Mouse (Mus musculus) ES-E14 (cell line): Measurements from ENCODE around the gene Nckap1. TPM values are rescaled to one million over a fixed set of nuclear protein-coding genes. Genes with fewer than 3 reads are reported as not detected.
A peak's percentile ranks its signal among the peaks of the same experiment; 100 is the strongest.

Experiments
- DNase-seq: peaks from one replicate; pipeline ENCODE4 v3.0.0-alpha.2; 2013; ENCODE audit warnings: low read depth, low spot score
- H3K27ac ChIP-seq: 2 replicates; pipeline ENCODE4 v1.5.1; 2012; ENCODE audit warnings: low read depth, mild to moderate bottlenecking, low read length, moderate library complexity, mixed read lengths; ENCODE audit not compliant: poor library complexity, insufficient read depth, severe bottlenecking
- H3K36me3 ChIP-seq: 2 replicates; pipeline ENCODE4 v1.6.1; 2012; ENCODE audit warnings: mild to moderate bottlenecking, low read length, moderate library complexity, mixed read lengths; ENCODE audit not compliant: control insufficient read depth, poor library complexity, insufficient read depth, severe bottlenecking
- H3K4me1 ChIP-seq, 2 experiments: fragments of 150-350 bp in 1 of 2; sonication (generic) in 1 of 2; 2 replicates each; pipeline ENCODE4 v1.6.1; 2012; ENCODE audit warnings: low read length in 2 of 2, mild to moderate bottlenecking in 1 of 2, mixed read lengths in 1 of 2; ENCODE audit not compliant: control insufficient read depth in 2 of 2, insufficient read depth in 2 of 2, poor library complexity in 1 of 2
- H3K4me3 ChIP-seq, 2 experiments: fragments of 150-350 bp in 1 of 2; sonication (generic) in 1 of 2; 2 replicates each; pipeline ENCODE4 v1.5.1; 2012; ENCODE audit warnings: low read length in 2 of 2, low read depth in 1 of 2, mild to moderate bottlenecking in 1 of 2, mixed read lengths in 1 of 2; ENCODE audit not compliant: insufficient read depth in 1 of 2, poor library complexity in 1 of 2, severe bottlenecking in 1 of 2
- H3K9ac ChIP-seq: 2 replicates; pipeline ENCODE4 v1.6.1; 2012; ENCODE audit warnings: low read depth, mild to moderate bottlenecking, low read length, mixed read lengths; ENCODE audit not compliant: poor library complexity, insufficient read depth, severe bottlenecking
- H3K9me3 ChIP-seq: fragments of 150-350 bp; sonication (generic); 2 replicates; pipeline ENCODE4 v1.6.1; 2012; ENCODE audit warnings: low read depth, mild to moderate bottlenecking, low read length; ENCODE audit not compliant: control insufficient read depth, insufficient read depth
- CHD2 ChIP-seq: IDR thresholded peaks from 2 replicates; pipeline ENCODE4 v1.6.1; 2014; ENCODE audit warnings: mild to moderate bottlenecking, low read depth, low read length, inconsistent platforms
- HCFC1 ChIP-seq: IDR thresholded peaks from 2 replicates; pipeline ENCODE4 v1.6.1; 2012; ENCODE audit warnings: low read length, inconsistent platforms, borderline replicate concordance; ENCODE audit not compliant: insufficient read depth
- MAFK ChIP-seq: IDR thresholded peaks from 2 replicates; pipeline ENCODE4 v1.6.1; 2014; ENCODE audit warnings: mild to moderate bottlenecking, low read depth, low read length, inconsistent platforms; ENCODE audit not compliant: insufficient read depth
- ZC3H11A ChIP-seq: IDR thresholded peaks from 2 replicates; pipeline ENCODE4 v1.6.1; 2012; ENCODE audit warnings: low read depth, mild to moderate bottlenecking, inconsistent platforms, low read length, borderline replicate concordance
- ZNF384 ChIP-seq: IDR thresholded peaks from 2 replicates; pipeline ENCODE4 v1.6.1; 2012; ENCODE audit warnings: low read depth, low read length, inconsistent platforms
- in situ Hi-C, 2 experiments: fragments of 600-800 bp; cut with MboI; formaldehyde crosslinking; loops; one replicate each; pipeline ENCODE4 v1.15.1; 2025; ENCODE audit warnings: low sequenced_read_pairs in 2 of 2, inconsistent platforms in 1 of 2; ENCODE audit not compliant: unreplicated experiment in 2 of 2
- total RNA-seq: library from RNA; depleted of rRNA; stranded (reverse); fragments of 300-350 nt; gene quantifications from 2 replicates; pipeline ENCODE4 v1.2.3, GENCODE M21; 2012

The Nckap1 gene
- total RNA-seq, 1 experiment: 62.6 TPM

DNA sequence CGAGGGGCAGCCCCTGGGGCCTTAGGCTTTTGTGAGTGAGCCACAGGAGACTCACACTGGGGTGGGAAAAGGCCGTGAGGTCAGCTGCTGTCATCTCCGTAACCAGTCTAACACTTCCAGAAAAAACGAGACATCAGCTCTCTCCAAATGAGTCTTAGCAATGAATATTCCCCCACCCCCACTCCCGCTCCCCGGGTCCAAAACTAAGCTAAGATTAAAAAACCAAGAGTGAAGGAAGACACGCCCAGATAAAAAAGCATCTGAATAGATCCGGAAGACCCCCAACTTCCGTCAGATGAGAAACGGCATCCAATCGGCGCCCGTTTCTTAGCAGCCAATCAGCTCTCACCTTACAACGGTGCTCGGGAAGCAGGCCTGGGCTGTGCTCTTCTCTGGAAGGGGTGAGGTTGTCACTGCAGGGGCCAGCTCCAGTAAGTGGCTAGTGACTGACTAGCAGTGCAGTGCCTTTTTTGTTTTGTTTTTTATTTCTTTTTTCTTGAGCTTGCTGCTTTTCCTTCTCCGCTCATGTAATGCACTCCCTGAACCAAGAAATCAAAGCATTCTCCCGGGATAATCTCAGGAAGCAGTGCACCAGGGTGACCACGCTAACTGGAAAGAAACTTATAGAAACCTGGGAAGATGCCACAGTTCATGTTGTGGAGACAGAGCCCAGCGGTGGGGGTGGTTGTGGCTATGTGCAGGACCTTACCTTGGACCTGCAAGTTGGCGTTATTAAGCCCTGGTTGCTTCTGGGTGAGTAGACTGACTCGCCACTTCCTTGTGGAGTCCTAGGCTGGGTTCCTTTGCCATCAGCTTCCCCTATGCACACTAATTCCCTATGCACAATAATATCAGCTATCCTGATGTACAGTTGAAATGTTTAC, 35.9 kb upstream of the Nckap1 start, which contains the start of the genes Dusp19 and Nup35:
Dusp19 (plus strand) TSS at position 192 of the 884 bp plus-strand sequence.
Nup35 (plus strand) TSS at position 383 of the 884 bp plus-strand sequence.
- Histone ChIP-seq H3K9me3 (no peaks in the 10 kb centered on the region), H3K4me1 (peaks cover 1 to 3% of the 10 kb centered on the region in 2 experiments; a peak in 2 of 4 replicates), H3K27ac (peak within 1 kb of the TSS; percentile 9; the same call in 1 of the 2 replicates), H3K4me3 (peak within 1 kb of the TSS; percentile 65 to 87), H3K36me3 (no peaks in the 10 kb centered on the region), H3K9ac (peak within 1 kb of the TSS; percentile 76)
- in situ Hi-C loops: no loop called here
- peak; percentile 83 for DNase-seq
- TF ChIP-seq ZNF384: no peak
- no peak for TF ChIP-seq CHD2
- no peak for TF ChIP-seq ZC3H11A
- TF ChIP-seq HCFC1: no peak
- TF ChIP-seq MAFK: no peak

DNA sequence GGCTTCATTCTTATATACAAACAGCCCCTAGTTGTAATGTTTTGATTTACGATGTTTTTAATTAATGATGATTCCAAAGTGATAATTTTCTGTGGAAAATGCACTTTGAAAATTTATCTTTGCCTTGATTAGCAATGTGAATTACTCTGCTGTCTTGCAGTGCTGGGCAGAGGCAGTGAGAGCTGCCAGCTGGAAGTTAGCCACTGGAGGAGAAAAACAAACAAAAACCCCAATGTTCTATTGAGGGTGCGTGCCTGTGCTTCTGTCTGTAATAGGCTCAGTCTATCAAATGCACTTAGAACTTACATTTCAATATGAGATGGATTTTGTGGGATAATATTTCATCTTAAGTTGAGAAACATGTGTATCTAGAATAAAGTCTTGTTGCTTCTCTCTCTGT, 31.6 kb upstream of the Nckap1 start:
- TF ChIP-seq MAFK (no peak), HCFC1 (no peak), CHD2 (no peak), ZNF384 (no peak), ZC3H11A (no peak)
- in situ Hi-C loops: no loop called here
- Histone ChIP-seq H3K9ac (no peak overlapping the region), H3K36me3 (no peaks in the 10 kb centered on the region), H3K9me3 (no peaks in the 10 kb centered on the region), H3K27ac (no peak overlapping the region), H3K4me3 (no peak overlapping the region), H3K4me1 (peaks cover under 1 to 3% of the 10 kb centered on the region in 2 experiments; a peak in 2 of 4 replicates)
- no peak for DNase-seq

DNA sequence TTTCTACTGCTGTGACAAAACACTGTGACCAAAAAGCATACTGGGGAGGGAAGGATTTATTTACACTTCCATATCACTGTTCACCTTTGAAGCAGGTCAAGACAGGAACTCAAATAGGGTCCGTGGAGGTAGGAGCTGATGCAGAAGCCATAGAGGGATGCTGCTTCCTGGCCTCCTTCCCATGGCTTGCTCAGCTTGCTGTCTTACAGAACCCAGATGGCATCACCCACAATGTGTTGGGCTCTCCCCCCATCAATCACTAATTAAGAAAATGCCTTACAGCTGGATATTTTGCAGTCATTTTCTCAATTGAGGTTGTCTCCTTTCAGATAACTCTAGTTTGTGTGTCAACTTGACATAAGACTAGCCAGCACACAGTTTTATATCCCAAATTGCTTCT, 31.1 kb upstream of the Nckap1 start:
- no peak for TF ChIP-seq ZNF384
- no peak for TF ChIP-seq MAFK
- H3K9me3 ChIP-seq: no peaks in the 10 kb centered on the region
- no peak overlapping the region for H3K4me3 ChIP-seq
- H3K36me3 ChIP-seq: no peaks in the 10 kb centered on the region
- no peak for DNase-seq
- peaks cover 0 to 3% of the 10 kb centered on the region in 2 experiments; a peak in 1 of 4 replicates for H3K4me1 ChIP-seq
- no peak overlapping the region for H3K9ac ChIP-seq
- in situ Hi-C loops: no loop called here
- no peak overlapping the region for H3K27ac ChIP-seq

DNA sequence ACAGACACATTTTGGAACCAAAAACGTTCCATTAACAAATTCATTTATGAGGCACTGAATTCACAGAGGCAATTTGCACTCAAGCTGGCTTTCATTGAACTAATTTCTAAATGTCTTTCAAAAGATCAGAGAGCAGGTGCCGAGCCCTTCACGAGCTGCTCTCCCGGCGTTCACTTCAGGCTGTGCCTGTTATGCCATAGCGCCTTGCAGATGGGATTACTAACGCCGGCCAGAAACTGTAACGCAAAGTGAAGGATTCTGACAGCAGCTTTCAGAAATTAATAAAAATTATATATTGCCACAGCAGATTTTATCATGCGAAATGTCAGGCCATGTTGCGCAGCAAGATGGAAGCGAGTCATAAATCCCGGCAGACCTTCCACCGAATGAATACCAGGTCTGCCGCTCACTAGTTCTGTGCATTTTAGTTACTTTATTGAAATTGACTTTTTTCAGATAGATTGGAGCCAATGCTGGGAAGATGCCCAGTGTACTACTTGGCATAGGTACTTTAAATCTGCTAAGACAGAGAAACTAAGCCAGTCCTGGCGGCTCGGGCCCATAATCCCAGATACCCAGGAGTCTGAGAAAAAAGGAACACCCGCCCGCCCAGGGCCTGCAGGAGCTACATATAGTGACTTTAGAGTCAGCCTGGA, 22.7 kb upstream of the Nckap1 start:
- in situ Hi-C loops: no loop called here
- no peak overlapping the region for H3K9ac ChIP-seq
- no peak for TF ChIP-seq CHD2
- TF ChIP-seq ZC3H11A: no peak
- TF ChIP-seq ZNF384: no peak
- no peak for TF ChIP-seq MAFK
- TF ChIP-seq HCFC1: no peak
- no peak overlapping the region for H3K27ac ChIP-seq
- 0 out of 4 replicates have a peak overlapping the region, but pooled peaks of 1 of the 2 experiments have one; percentile 6 for H3K4me3 ChIP-seq
- H3K9me3 ChIP-seq: no peaks in the 10 kb centered on the region
- no peaks in the 10 kb centered on the region for H3K4me1 ChIP-seq
- no peaks in the 10 kb centered on the region for H3K36me3 ChIP-seq
- DNase-seq: no peak
